In the genomic region with DNA sequence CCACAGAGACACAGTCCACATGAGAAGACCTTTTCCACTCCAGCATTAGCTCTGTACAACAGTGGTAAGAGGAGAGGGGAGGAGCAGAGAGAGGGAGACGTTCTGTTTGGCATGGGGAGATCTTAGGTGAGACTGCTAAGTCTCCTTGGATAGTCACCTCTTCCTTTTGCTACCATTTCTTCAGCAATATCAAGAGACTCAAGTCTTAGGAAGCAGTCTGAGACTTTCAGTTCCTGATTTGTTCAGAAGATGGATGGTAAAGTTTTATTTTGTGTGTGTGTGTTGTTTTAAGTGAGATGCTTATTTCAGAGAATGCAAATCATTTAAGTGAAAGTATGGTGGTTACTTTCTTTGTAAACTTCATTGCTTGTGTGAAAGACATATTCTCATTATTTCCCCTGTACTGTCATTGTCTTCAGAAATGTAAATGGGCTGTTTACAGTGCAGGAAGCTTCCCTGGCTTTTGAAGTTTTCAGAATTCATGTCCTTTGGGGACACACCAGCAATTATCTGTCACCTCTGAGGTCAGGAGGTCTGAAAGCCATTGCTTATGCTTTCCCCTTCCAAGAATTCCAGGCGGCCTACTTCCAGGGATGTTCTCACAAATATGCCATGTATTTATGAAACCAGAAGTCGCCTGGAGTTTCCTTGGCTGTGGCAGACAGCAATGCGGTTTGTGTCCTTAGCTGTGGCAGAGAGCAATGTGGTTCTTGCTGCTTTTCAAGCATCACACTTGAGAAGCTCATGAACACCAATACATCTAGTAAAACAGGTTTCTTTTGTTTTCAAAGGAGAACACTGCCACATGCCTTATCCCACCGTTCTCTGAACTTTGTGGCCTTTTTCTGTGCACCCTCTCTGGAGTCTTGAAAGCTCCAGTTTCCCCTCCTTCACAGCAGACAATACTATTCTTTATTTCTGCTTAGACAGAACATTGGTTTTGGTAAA, we compare ENCODE assay signal across 13 mouse cellular contexts. TPM values are rescaled to one million over a fixed set of nuclear protein-coding genes. Genes with fewer than 3 reads are reported as not detected.
DNase-seq lines count a peak whose midpoint lies in the region; ATAC-seq and TF ChIP-seq lines count a peak whose summit lies in the region.
"Had no signal": no experiment of that assay in that cellular context is flagged by ENCODE, and none has a peak within 500 bp of the region (broad histone marks: within the 10 kb centered on the region; RNA-seq: fewer than 3 reads in every experiment).

No protein-coding gene starts in this region.

- H3K79me2 ChIP-seq in CH12.LX (replicated peaks; ENCODE audit: control insufficient read depth, extremely low read depth, insufficient read depth, poor library complexity, severe bottlenecking), result no peaks in the 10 kb centered on the region

- TF ChIP-seq POLR2A in kidney, adult 2 months (IDR thresholded peaks at IDR 0.05; ENCODE audit: low read depth, low read length), result no peak
- TF ChIP-seq POLR2A in CH12.LX (IDR thresholded peaks at IDR 0.05; ENCODE audit: low read depth, low read length), result no peak

- peak; percentile 49 for DNase-seq in kidney, adult 2 months
- DNase-seq in kidney, adult 18-20 months, result no peak
- DNase-seq in CH12.LX (ENCODE audit: extremely low read depth), result peak; percentile 20
- DNase-seq in embryonic facial prominence, embryonic 14.5 days (ENCODE audit: low spot score), result peak; percentile 56
- peak; percentile 26 for DNase-seq in mesoderm, embryonic 11.5 days (ENCODE audit: low read depth, low spot score)
- no peak for DNase-seq in left cerebral cortex, adult 18-20 months (ENCODE audit: low spot score in 2 of 2)
- DNase-seq in adrenal gland, postnatal 25 days, result no peak
- DNase-seq: cerebellum, adult 11-12 months; kidney, postnatal 4 days; right cerebral cortex, adult 18-20 months had no signal

- peak; percentile 56 for TF ChIP-seq EP300 in CH12.LX (IDR thresholded peaks at IDR 0.05; ENCODE audit: low read length)

- no peaks in the 10 kb centered on the region for H3K27me3 ChIP-seq in kidney, adult 2 months (replicated peaks; ENCODE audit: control insufficient read depth, insufficient read depth, low read length)
- no peaks in the 10 kb centered on the region for H3K27me3 ChIP-seq in CH12.LX (replicated peaks)
- H3K27me3 ChIP-seq in embryonic facial prominence, embryonic 14.5 days (replicated peaks; ENCODE audit: control insufficient read depth, insufficient read depth, low read length), result no peaks in the 10 kb centered on the region
- H3K27me3 ChIP-seq: liver, embryonic 15.5 days; neural tube, embryonic 15.5 days had no signal

- 35% methylated on average over 5 of the region's 5 CpGs for WGBS in kidney, adult 2 months
- whole genome bisulfite sequencing in embryonic facial prominence, embryonic 14.5 days, result 24% methylated on average over 5 of the region's 5 CpGs

- dilution Hi-C loops in CH12.LX (cut with MboI; ENCODE audit: extremely low pct_ligation_motif_present, extremely low pct_unique_long_range_greater_than_20kb, low sequenced_read_pairs), result no loop called here

- H3K27ac ChIP-seq in kidney, adult 2 months (ENCODE audit: insufficient read depth, low read depth, low read length), result peak overlapping the region; percentile 45; the same call in 1 of the 2 replicates
- no peak overlapping the region for H3K27ac ChIP-seq in CH12.LX (ENCODE audit: insufficient read depth, low read depth)
- no peak overlapping the region; the same call in 1 of the 2 replicates for H3K27ac ChIP-seq in embryonic facial prominence, embryonic 14.5 days (replicated peaks; ENCODE audit: low read depth, low read length)
- H3K27ac ChIP-seq: liver, embryonic 15.5 days; neural tube, embryonic 15.5 days had no signal

- no peak for TF ChIP-seq CTCF in kidney, adult 2 months (conservative IDR thresholded peaks at IDR 0.05; ENCODE audit: insufficient read depth, insufficient read length, low read depth, low read length)
- no peak for TF ChIP-seq CTCF in CH12.LX (conservative IDR thresholded peaks at IDR 0.05 in 1 of 2, IDR thresholded peaks at IDR 0.05 in 1 of 2; ENCODE audit: low read depth in 2 of 2, low read length in 2 of 2)

- H3K4me3 ChIP-seq in kidney, adult 2 months (ENCODE audit: insufficient read depth, low read depth, low read length), result no peak overlapping the region
- no peak overlapping the region for H3K4me3 ChIP-seq in CH12.LX (replicated peaks in 1 of 3; ENCODE audit: low read depth in 2 of 3, low read length in 2 of 3, poor library complexity in 1 of 3)
- no peak overlapping the region for H3K4me3 ChIP-seq in embryonic facial prominence, embryonic 14.5 days (ENCODE audit: low read depth, low read length)
- H3K4me3 ChIP-seq: liver, embryonic 15.5 days; neural tube, embryonic 15.5 days had no signal

- H3K4me1 ChIP-seq in kidney, adult 2 months (ENCODE audit: control insufficient read depth, insufficient read depth, low read length), result peaks cover 31% of the 10 kb centered on the region
- H3K4me1 ChIP-seq in CH12.LX (ENCODE audit: control insufficient read depth in 1 of 2, insufficient read depth in 2 of 2), result peaks cover 5 to 43% of the 10 kb centered on the region in 2 experiments; a peak in 3 of 4 replicates
- H3K4me1 ChIP-seq in embryonic facial prominence, embryonic 14.5 days (ENCODE audit: control insufficient read depth, insufficient read depth, low read length), result peaks cover 12% of the 10 kb centered on the region
- H3K4me1 ChIP-seq: liver, embryonic 15.5 days; neural tube, embryonic 15.5 days had no signal

- in situ Hi-C loops in CH12.LX (cut with MboI; ENCODE audit: low pct_ligation_motif_present, low pct_unique_long_range_greater_than_20kb, low sequenced_read_pairs), result no loop called here

- H3K4me2 ChIP-seq in CH12.LX (ENCODE audit: insufficient read depth, low read depth, poor library complexity, severe bottlenecking), result no peak overlapping the region
- H3K4me2 ChIP-seq in embryonic facial prominence, embryonic 14.5 days (ENCODE audit: low read depth, low read length), result no peak overlapping the region
- H3K4me2 ChIP-seq: liver, embryonic 15.5 days; neural tube, embryonic 15.5 days had no signal

- H3K36me3 ChIP-seq in kidney, adult 2 months (ENCODE audit: control insufficient read depth, insufficient read depth, low read length), result no peaks in the 10 kb centered on the region
- H3K36me3 ChIP-seq in CH12.LX (replicated peaks in 1 of 2; ENCODE audit: control insufficient read depth in 1 of 2, insufficient read depth in 1 of 2, low read length in 1 of 2), result no peaks in the 10 kb centered on the region
- H3K36me3 ChIP-seq in embryonic facial prominence, embryonic 14.5 days (ENCODE audit: control insufficient read depth, insufficient read depth, low read length), result no peaks in the 10 kb centered on the region
- H3K36me3 ChIP-seq: liver, embryonic 15.5 days; neural tube, embryonic 15.5 days had no signal

- TF ChIP-seq RAD21 in CH12.LX (IDR thresholded peaks at IDR 0.05; ENCODE audit: low read depth, low read length), result no peak

- peak; percentile 81 for ATAC-seq in embryonic facial prominence, embryonic 14.5 days (ENCODE audit: low read depth)
- ATAC-seq: activated CD4-positive, CD25-positive, alpha-beta regulatory T cell, adult 4 months had no signal

- H3K9ac ChIP-seq in CH12.LX (ENCODE audit: insufficient read depth, low read depth), result no peak overlapping the region
- H3K9ac ChIP-seq in embryonic facial prominence, embryonic 14.5 days (ENCODE audit: low read depth, low read length), result no peak overlapping the region; the same call in 1 of the 2 replicates
- H3K9ac ChIP-seq: liver, embryonic 15.5 days; neural tube, embryonic 15.5 days had no signal

- no peaks in the 10 kb centered on the region for H3K9me3 ChIP-seq in CH12.LX (replicated peaks; ENCODE audit: low read length)
- no peaks in the 10 kb centered on the region for H3K9me3 ChIP-seq in embryonic facial prominence, embryonic 14.5 days (ENCODE audit: control insufficient read depth, low read length)
- H3K9me3 ChIP-seq: liver, embryonic 15.5 days; neural tube, embryonic 15.5 days had no signal

TF ChIP-seq in CH12.LX, 34 proteins besides CTCF, POLR2A, EP300 and RAD21:
- TF ChIP-seq BHLHE40 (IDR thresholded peaks at IDR 0.05; ENCODE audit: low read depth, low read length), result 0 out of 2 replicates have a peak, but pooled peaks have one; percentile 6
- TF ChIP-seq ETS1 (conservative IDR thresholded peaks at IDR 0.05; ENCODE audit: low read depth, low read length), result no peak
- TF ChIP-seq NELFE (IDR thresholded peaks at IDR 0.05; ENCODE audit: low read depth, low read length), result no peak
- TF ChIP-seq ZNF384 (IDR thresholded peaks at IDR 0.05; ENCODE audit: low read depth, low read length), result no peak
- TF ChIP-seq E2F4 (IDR thresholded peaks at IDR 0.05; ENCODE audit: insufficient replicate concordance, low read depth, low read length), result no peak
- no peak for TF ChIP-seq TCF12 (IDR thresholded peaks at IDR 0.05; ENCODE audit: low read depth, low read length)
- no peak for TF ChIP-seq RCOR1 (conservative IDR thresholded peaks at IDR 0.05; ENCODE audit: low read depth, low read length)
- no peak for TF ChIP-seq MAZ (IDR thresholded peaks at IDR 0.05; ENCODE audit: low read depth, low read length)
- no peak for TF ChIP-seq NRF1 (IDR thresholded peaks at IDR 0.05; ENCODE audit: low read depth, low read length)
- TF ChIP-seq ZMIZ1 (IDR thresholded peaks at IDR 0.05; ENCODE audit: low read depth, low read length), result no peak
- no peak for TF ChIP-seq GABPA (IDR thresholded peaks at IDR 0.05; ENCODE audit: insufficient replicate concordance, low read depth, low read length)
- peak; percentile 20; the same call in 1 of the 2 replicates for TF ChIP-seq IRF4 (IDR thresholded peaks at IDR 0.05; ENCODE audit: low read depth, low read length)
- TF ChIP-seq ZC3H11A (IDR thresholded peaks at IDR 0.05; ENCODE audit: low read depth, low read length), result no peak
- no peak for TF ChIP-seq PAX5 (IDR thresholded peaks at IDR 0.05; ENCODE audit: low read length)
- no peak for TF ChIP-seq POLR2AphosphoS2 (IDR thresholded peaks at IDR 0.05; ENCODE audit: low read depth, low read length)
TF ChIP-seq in CH12.LX: peak in this region for 2.

RNA-seq across cellular contexts. Expression of gene Egfr, which starts 40.9 kb away (rescaled TPM):
- 19.9 and 41.0 TPM in 2 replicates for polyA plus RNA-seq in kidney, adult 2 months (2012; rRNA removed)
- total RNA-seq in CH12.LX (2012; rRNA removed) (0.04 TPM in 1 of 2 replicates, not detected in the other), CH12.LX (2014; rRNA removed) (0.26 and 0.27 TPM in 2 replicates)
- not detected in 2 replicates for polyA plus RNA-seq in CH12.LX (2012; ENCODE audit: insufficient read length, low read depth)
- 25.4 and 27.0 TPM in 2 replicates for polyA plus RNA-seq in embryonic facial prominence, embryonic 14.5 days (2014; fragmentation: Nextera tagmentation; extraction: Ambion mirVana)
- total RNA-seq in left cerebral cortex, adult 18-20 months (2021), result 10 to 100 TPM in 1 of 2 experiments, 1 to 10 TPM in 1; 10.0 to 14.6 TPM
- total RNA-seq in adrenal gland, postnatal 25 days (2021), result 6.9 and 7.7 TPM in 2 replicates

Comparison
In these comparisons a context has a peak if more than half of its experiments do, and no peak if none do; other contexts are left out.
1. DNase-seq: peak in kidney, adult 2 months (single experiment), CH12.LX (single experiment), embryonic facial prominence, embryonic 14.5 days (single experiment) and mesoderm, embryonic 11.5 days (single experiment); none in kidney, adult 18-20 months (single experiment), left cerebral cortex, adult 18-20 months (0 of 2) and adrenal gland, postnatal 25 days (single experiment).